Mouse (Mus musculus): Measurements from ENCODE around the gene Otos.

The Otos gene

DNA sequence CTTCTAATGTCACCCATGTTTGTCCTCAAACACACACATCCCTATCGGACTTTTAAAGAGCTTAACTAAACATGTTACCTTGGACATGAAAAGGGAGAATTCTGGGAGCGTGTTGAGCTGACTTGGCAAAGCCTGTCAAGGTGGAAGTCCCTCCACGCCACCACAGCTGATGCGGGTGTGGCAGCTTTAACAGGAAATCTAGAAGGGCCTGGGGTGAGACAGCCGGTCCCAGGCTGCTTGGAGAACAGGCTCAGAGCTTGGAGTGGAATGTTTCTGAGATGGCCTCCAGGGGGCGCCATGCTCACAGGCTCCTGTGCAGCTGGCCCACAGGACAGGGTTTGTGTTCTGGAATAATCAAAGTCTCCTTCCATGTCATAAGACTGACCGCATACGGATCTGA, at the start of gene Otos:
Otos (minus strand) TSS at position 169 of the 400 bp plus-strand sequence.
- no peak for DNase-seq (ENCODE audit: low read depth, low spot score)

DNA sequence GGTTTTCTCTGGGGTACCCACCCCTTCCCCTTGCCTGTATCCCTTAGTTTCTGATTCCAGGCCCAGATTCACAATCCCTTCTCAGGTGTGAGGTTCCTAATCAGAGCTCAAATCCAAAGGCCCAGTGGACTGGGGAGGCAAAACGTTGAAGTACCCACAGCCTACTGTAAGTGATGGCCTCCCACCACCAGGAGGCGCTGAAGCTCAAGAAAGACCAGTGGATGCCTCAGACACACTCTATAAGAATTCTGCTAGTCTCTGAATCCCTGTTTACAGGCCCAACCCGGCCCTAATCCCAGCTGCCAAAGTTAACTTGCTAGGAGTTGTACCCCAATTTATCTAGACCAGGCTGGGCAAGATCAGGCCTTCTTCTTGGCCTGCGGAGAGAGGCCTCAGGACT, 48.2 kb upstream of the Otos start:
- no peak for DNase-seq (ENCODE audit: low read depth, low spot score)

GRCm38 (mm10) chr1:92695751-92696150, 47.1 kb upstream of the Otos start:
- DNase-seq (ENCODE audit: low read depth, low spot score), result no peak

GRCm38 (mm10) chr1:92691166-92691844, 42.7 kb upstream of the Otos start:
- no peak for DNase-seq (ENCODE audit: low read depth, low spot score)

DNA sequence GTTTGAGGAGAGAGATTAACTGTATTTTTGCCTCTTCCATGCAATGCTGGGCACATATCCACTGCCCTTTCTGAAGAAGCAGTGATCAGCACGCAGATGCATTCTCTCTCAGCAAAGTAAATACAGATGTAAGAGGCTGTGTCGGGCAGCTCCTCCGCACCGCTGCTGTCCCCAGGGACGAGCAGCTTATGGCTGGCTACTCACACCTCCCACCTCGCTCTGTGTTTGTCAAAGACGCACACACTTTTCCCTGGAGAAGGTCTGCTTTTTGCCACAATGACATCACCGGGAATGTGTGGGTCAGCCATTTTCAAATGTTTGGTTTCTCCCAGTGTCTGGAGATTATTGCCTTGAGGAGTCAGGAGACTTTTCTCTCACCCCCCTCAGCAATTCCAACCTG, 38.4 kb upstream of the Otos start:
- DNase-seq (ENCODE audit: low read depth, low spot score), result no peak

GRCm38 (mm10) chr1:92683151-92683550, 34.5 kb upstream of the Otos start:
- no peak for DNase-seq (ENCODE audit: low read depth, low spot score)

DNA sequence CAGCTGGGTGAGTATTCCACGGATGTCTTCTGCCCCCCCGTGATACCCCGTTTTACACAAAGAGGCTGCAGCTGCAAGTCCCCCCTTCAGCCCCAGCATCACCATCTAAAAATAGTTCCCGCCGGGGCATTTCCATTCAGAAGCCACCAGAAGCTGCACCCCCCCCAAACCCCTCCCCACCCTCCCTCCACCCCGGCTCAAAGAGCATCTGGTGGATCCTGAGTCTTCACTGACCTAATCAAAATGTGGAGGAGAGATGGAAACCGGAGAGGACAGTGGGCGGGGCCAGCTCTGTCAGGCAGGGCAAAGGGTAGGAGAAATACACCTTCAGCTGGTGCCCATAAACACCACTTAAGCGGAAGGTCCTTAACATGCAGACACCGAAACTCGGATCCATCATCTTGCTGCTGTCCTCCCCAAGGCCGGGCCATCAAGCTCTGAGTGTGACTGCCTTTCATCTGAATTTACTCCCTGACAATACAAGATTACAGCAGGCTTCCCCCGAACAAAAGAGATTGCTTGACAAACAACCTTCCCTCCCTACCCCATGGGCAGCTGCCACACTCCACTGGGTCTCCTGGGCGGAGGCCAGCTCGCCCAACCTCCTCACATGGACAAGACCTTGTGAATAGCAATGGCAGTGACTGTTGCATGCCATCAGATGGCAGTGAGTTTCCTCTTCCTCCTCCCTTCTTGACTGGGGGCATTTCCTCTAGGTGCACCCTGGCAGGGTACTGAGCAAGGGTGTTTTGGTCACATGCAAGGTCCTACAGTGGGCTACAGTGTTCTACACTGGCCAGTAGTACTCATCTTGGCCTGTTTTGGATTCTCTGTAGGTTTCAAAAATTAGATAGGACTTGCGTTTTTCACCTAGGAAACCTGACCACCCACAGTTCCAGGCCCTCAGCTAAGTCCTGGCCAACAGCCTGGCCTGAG, 32.3 kb upstream of the Otos start:
- no peak for DNase-seq (ENCODE audit: low read depth, low spot score)

DNA sequence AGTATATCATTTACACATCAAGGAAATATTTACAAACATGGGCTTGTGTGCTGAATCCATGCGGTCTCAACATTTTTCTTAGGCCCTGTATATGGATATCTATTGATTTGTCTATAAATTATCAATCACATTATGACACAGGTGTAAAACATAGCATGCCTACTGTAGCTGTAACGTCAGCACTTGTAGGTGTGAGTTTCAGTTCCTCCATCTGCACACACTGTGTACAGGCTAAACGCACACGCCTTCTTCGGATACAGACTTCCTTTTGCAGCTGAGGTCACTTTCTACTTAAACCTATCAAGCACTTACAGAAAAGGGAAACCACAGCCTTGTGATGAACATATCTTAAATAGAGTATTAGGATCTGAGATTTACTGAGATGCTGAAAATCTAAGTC, 30.1 kb upstream of the Otos start:
- no peak for DNase-seq (ENCODE audit: low read depth, low spot score)

GRCm38 (mm10) chr1:92676676-92676975, 28.0 kb upstream of the Otos start:
- DNase-seq (ENCODE audit: low read depth, low spot score), result no peak

GRCm38 (mm10) chr1:92675932-92676675, 27.5 kb upstream of the Otos start:
- no peak for DNase-seq (ENCODE audit: low read depth, low spot score)

DNA sequence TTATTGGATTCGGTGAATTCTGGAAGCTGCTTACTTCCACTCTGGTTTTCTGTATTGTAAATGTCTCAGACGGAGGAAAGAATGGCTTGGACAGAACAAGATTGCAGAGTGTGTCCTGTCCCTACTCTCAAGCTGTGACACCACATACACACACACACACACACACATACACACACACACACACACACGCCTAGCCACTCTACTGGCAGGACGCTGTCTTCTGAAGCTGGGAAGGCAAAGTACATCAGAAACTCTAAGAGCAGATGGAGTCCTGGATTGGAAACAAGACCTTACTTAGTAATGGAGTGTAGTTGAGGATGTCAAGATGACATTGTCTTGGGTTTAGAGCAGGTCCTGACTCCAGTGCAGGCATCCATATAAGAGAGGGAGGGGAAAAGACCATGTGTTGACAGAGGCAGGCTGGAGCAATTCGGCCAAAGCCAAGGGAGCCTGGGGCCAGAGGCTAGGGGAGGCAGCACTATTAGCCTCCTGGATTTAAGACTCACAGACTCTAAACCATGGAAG, 24.7 kb upstream of the Otos start:
- DNase-seq (ENCODE audit: low read depth, low spot score), result no peak

DNA sequence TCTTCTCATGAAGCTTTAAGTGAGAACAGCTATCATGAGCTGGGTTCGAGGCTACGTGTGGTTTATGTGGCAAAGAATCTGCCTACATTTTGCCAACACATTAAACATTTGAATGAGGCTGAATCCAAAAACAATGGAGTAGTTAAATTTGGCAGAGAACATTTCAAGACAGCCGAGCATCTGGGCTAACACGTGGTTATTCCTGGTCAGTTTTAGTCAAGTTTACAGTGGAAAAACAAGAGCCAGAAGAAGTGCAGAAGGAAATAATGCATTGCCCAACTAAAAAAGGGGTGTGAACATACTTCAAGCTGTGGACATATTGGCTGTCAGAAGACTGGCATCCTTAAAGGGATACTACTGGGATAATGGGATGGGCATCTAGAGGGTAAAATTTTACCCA, 22.7 kb upstream of the Otos start:
- no peak for DNase-seq (ENCODE audit: low read depth, low spot score)

DNA sequence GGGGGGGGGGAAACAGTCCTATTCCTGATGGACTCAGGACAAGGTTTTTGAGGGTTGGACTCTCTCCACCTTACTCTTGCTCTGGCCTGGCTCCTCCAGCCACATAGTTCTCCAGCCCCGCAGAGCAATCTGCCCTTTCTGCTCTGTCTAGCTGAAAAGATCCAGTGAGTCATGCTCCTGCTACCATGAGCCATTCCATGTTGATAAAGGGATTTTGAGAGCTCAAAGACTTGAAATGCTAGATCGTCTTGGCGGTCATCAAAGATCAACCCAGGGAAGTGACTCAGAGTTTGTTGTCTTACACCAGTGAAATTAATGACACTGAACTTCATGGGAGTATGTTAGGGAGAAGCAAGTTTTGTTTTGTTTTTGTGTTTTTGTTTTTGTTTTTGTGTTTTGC, 20.8 kb upstream of the Otos start:
- DNase-seq (ENCODE audit: low read depth, low spot score), result no peak

DNA sequence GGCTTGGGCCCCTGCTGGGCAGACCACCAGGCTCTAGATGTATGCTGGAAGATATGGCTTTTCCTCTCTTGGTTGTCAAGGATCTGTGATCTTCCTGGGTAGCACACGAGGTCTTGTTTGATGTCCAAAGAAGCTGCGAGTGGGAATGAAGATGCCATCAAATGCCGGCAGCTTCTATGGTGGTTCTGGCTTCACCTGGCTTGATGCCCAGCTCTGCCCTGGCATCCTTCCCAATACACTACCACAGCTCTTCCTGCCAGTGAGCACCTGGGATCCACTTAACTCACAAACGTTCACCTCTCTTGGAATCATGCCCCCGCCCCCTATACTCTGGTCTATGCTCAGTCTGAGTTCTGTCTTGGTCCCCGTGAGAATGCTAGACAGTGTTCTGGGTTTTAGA, 18.5 kb upstream of the Otos start:
- DNase-seq (ENCODE audit: low read depth, low spot score), result no peak

GRCm38 (mm10) chr1:92659392-92659791, 10.8 kb upstream of the Otos start:
- DNase-seq (ENCODE audit: low read depth, low spot score), result no peak

DNA sequence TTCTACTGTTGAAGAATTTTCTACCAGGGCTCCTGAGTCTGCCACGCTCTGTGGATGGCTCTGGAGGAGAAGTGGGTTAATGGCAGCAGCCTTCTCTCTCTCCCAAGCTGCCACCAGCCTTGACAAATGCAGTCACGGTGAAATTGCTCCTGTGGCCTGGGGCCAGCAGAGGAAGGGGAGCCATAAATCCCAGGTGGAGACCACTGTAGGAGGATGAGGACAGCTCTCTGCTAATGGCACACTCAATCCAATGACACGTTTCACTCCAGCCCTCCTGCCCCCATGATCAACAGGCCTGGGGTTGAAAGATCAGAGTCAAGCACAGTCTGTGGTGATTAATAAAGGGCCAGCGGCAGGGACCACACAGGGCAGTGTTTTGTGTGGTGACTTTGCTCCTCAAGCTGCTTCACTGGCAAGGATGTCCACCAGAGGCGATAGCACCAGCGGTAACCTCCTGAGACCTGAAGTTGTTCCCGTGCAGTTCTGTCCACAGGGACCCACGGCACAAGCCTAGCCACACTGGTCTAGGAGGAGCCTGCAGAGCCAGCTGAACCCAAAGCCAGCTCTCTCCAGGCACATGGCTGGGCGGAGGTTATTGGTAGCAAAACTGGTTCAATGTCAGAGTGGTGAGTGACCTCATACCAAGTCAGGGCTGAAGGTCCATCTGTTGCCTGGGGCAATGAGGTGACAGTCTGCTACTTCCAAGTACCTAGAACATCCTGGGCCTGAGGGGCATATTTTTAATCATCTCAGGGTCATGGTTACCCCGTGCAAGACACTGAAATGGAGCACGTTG, 8.6 kb upstream of the Otos start:
- no peak for DNase-seq (ENCODE audit: low read depth, low spot score)

- DNase-seq (ENCODE audit: low read depth, low spot score), result no peak
Measured at GRCm38 (mm10) chr1:92654676-92655075, 6.0 kb upstream of the Otos start.

GRCm38 (mm10) chr1:92653179-92653578, 4.5 kb upstream of the Otos start:
- no peak for DNase-seq (ENCODE audit: low read depth, low spot score)

DNA sequence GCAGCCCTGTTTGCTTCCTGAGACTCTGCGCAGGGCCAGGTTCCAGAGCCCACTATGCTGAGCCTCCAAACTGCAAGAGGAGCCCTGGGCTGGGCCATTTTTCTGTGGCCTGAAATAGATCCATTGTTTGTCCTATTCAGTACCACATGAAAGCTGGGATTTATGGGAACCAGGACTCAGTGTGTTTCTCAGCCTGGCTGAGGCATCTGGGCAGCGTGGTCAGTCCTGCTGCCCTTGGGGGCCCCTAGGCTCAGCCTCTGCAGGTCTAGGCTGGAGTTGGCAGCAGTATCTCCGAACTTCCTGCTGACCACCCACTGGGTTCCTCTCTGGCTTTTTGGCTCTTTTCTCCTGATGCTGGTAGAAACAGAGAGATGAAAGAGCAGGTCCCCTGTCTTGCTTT, 2.8 kb upstream of the Otos start:
- no peak for DNase-seq (ENCODE audit: low read depth, low spot score)

DNA sequence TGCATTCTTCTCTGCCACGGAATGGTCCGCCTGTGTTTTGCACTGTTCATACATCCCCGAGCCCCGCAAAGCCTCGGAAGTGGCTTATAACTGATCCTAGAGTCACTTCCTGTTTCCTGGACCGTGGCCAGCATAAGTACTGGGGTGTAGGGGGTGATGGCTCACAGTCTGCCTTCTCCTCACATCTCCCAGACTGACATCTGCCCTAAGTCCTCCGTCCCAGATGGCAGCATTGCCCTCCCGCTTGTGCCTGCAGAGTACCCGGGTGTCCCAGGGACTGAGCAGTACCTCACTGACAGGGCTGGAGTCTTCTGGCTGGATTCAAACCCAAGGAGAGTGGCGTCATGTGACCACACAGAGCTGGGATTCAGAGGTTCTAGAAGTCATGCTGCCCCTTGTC, 444 bp downstream of the Otos start:
- no peak for DNase-seq (ENCODE audit: low read depth, low spot score)

DNA sequence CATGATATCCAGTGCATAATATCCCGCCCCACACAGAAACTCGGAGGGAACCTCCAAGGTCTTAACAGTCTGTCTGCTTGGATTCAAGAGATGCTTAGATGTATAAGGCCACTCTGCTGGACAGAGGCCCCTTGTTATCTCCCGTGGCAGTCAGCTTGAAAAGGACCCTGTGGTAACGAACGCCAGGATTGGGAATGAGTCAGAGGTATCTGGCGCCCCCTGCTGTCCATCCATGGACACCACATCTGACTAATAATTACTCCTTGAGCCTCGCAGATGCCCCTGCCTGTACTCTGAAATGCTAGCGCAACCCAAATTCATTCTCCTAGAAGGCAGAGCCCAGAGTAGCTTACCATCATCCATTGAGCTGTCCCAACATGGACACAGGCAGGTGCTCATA, 889 bp downstream of the Otos start:
- DNase-seq (ENCODE audit: low read depth, low spot score), result no peak

DNA sequence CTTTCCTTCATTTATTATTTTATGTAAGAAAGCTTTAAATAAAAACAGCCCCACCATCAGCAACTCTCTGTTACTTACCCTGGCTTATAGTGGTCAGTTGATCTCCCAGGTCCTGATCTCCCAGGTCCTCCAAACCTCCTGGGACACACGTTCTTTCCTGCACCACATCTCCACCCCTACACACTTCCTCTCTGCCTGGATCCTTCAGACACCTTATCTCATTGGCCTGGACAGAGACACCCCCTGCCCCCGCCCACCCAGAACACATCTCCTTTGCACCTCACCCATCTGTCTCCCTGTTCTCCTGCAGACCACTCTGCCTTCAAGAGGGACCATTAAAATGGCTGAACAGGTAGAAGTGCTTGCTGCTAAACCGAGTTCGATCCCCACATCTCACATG, 1.6 kb downstream of the Otos start:
- no peak for DNase-seq (ENCODE audit: low read depth, low spot score)

Measured in brain, embryonic 18.5 days (tissue).